Mouse (Mus musculus) kidney, adult 2 months (tissue): Measurements from ENCODE around the gene Large2.

Source experiments
- CTCF ChIP-seq: fragments of 200-500 bp; conservative IDR thresholded peaks from 2 replicates; pipeline ENCODE4 v1.5.1; 2011; ENCODE audit warnings: low read depth, mild to moderate bottlenecking, control low read depth, low read length, moderate library complexity, mixed read lengths; ENCODE audit not compliant: insufficient read depth, insufficient read length
- POLR2A ChIP-seq: fragments of 200-500 bp; IDR thresholded peaks from one replicate; pipeline ENCODE4 v1.6.1; 2011; ENCODE audit warnings: low read depth, low read length, control low read depth

DNA sequence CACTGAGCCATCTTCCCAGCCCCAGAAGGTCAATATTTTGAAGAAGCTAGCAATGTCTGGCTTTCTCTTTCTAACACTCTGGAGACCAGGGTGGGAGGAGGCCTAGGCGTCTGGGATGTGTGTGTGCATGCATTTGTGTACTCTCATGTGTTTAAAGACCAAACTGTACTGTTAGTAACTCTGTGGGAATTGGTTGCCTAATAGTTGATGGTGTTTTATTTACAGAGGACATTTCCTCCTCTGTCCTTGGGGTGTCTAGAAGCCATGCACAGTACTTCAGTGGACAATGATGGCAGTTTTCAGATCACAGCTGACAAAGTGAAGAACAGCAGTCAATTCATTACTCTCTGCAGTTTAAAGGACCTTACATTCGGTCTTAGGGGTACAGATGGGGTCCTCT, 27.5 kb downstream of the Large2 start:
- TF ChIP-seq CTCF (no peak), POLR2A (no peak)
